Comparison of ENCODE assay signal across 8 mouse cellular contexts in the genomic region with DNA sequence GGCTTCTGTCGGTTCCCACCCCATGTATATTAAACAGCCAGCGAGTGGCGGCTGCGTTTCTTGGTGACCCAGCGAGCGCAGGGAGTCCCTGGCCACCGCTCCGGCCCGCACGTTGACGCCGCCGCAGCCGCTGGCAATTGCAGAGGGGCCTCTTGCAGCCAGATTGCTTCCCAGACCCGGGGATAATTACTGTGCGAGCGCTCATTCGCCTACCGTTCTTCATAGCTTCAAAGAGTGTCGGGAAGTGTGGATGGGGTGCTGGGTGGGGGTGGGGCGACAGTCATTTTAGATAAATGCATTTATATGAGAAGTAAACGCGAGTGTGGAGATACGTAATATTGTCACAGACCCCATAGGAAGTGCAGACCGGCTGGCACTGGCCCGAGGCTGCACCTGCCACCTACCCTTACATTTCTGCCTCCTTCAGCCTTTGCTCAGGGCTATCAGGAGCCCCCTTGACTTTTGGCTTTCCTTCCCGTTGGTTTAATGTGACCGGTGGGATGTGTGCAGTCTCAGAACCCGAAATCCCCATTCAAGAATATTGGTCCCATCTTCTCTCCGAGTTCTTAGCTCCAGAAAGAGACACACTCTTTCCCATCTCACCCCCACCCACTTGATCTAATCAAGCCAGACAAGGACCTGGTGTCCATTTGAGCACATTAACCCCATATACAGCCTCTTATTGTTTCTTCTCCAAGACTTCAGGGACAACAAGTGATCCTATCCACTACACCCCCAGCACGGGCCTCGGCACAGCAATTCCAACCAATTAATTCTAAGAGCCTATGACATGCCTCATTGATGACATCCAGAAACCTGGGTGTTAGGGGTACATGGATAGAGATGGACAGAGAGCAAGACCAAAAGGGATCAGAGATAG. TPM values are rescaled to one million over a fixed set of nuclear protein-coding genes. Genes with fewer than 3 reads are reported as not detected.
A peak's percentile ranks its signal among the peaks of the same experiment; 100 is the strongest.
DNase-seq lines count a peak whose midpoint lies in the region; ATAC-seq and TF ChIP-seq lines count a peak whose summit lies in the region.
"Had no signal": no experiment of that assay in that cellular context is flagged by ENCODE, and none has a peak within 500 bp of the region (broad histone marks: within the 10 kb centered on the region; RNA-seq: fewer than 3 reads in every experiment).

No protein-coding gene starts in this region.

- no peak overlapping the region for H3K27ac ChIP-seq in liver, embryonic 11.5 days (ENCODE audit: low read depth, low read length)
- H3K27ac ChIP-seq in forebrain, embryonic 15.5 days (replicated peaks), result no peak overlapping the region
- no peak overlapping the region for H3K27ac ChIP-seq in limb, embryonic 14.5 days (replicated peaks; ENCODE audit: low read depth, low read length)
- no peak overlapping the region for H3K27ac ChIP-seq in stomach, embryonic 14.5 days (ENCODE audit: low read length)

- TF ChIP-seq POLR2A in limb, embryonic 14.5 days (IDR thresholded peaks at IDR 0.05; ENCODE audit: borderline replicate concordance, extremely low read depth, insufficient read depth, insufficient read length), result no peak

- H3K4me3 ChIP-seq in liver, embryonic 11.5 days (ENCODE audit: low read depth, low read length), result no peak overlapping the region
- peak overlapping the region; percentile 29 for H3K4me3 ChIP-seq in forebrain, embryonic 15.5 days
- peak overlapping the region; percentile 25 for H3K4me3 ChIP-seq in limb, embryonic 14.5 days (replicated peaks; ENCODE audit: low read length)
- 0 out of 2 replicates have a peak overlapping the region, but pooled peaks have one; percentile 4 for H3K4me3 ChIP-seq in stomach, embryonic 14.5 days (ENCODE audit: low read depth, low read length)

- DNase-seq in liver, embryonic 11.5 days (ENCODE audit: low spot score), result peak; percentile 38
- DNase-seq in liver, result no peak
- no peak for DNase-seq in limb, embryonic 14.5 days (ENCODE audit: low spot score)
- no peak for DNase-seq in spleen, adult 12 weeks (ENCODE audit: low spot score)
- DNase-seq: right cerebral cortex, postnatal 14 days had no signal

- H3K4me1 ChIP-seq in liver, embryonic 11.5 days (replicated peaks; ENCODE audit: control insufficient read depth, insufficient read depth, low read length), result no peaks in the 10 kb centered on the region
- peaks cover 68% of the 10 kb centered on the region for H3K4me1 ChIP-seq in forebrain, embryonic 15.5 days
- H3K4me1 ChIP-seq in limb, embryonic 14.5 days (ENCODE audit: control insufficient read depth, insufficient read depth, low read length), result peaks cover 22% of the 10 kb centered on the region
- H3K4me1 ChIP-seq in stomach, embryonic 14.5 days (ENCODE audit: control insufficient read depth, insufficient read depth, low read length), result peaks cover 12% of the 10 kb centered on the region; the same call in 1 of the 2 replicates

- peak overlapping the region; percentile 17; the same call in 1 of the 2 replicates for H3K4me2 ChIP-seq in liver, embryonic 11.5 days
- peak overlapping the region; percentile 47 for H3K4me2 ChIP-seq in forebrain, embryonic 15.5 days (replicated peaks)
- H3K4me2 ChIP-seq in limb, embryonic 14.5 days (replicated peaks; ENCODE audit: low read depth, low read length, severe bottlenecking), result peak overlapping the region; percentile 42; the same call in 1 of the 2 replicates
- peak overlapping the region; percentile 30 for H3K4me2 ChIP-seq in stomach, embryonic 14.5 days (replicated peaks; ENCODE audit: low read depth, low read length)

- 4% methylated on average over 32 of the region's 32 CpGs for WGBS in liver, embryonic 11.5 days
- 1% methylated on average over 32 of the region's 32 CpGs for WGBS in forebrain, embryonic 15.5 days
- 2% methylated on average over 32 of the region's 32 CpGs for WGBS in limb, embryonic 14.5 days
- 3% methylated on average over 32 of the region's 32 CpGs for WGBS in stomach, embryonic 14.5 days

- no peak overlapping the region for H3K9ac ChIP-seq in liver, embryonic 11.5 days (ENCODE audit: low read depth, low read length)
- H3K9ac ChIP-seq in forebrain, embryonic 15.5 days (replicated peaks), result no peak overlapping the region
- H3K9ac ChIP-seq in limb, embryonic 14.5 days (ENCODE audit: low read depth, low read length, severe bottlenecking), result no peak overlapping the region
- H3K9ac ChIP-seq in stomach, embryonic 14.5 days (replicated peaks; ENCODE audit: low read depth, low read length), result no peak overlapping the region

- H3K27me3 ChIP-seq in liver, embryonic 11.5 days (replicated peaks; ENCODE audit: control insufficient read depth, insufficient read depth, low read length), result peaks cover 76% of the 10 kb centered on the region
- peaks cover 71% of the 10 kb centered on the region for H3K27me3 ChIP-seq in forebrain, embryonic 15.5 days
- H3K27me3 ChIP-seq in limb, embryonic 14.5 days (ENCODE audit: control insufficient read depth, insufficient read depth, low read length), result peaks cover 75% of the 10 kb centered on the region
- peaks cover 37% of the 10 kb centered on the region for H3K27me3 ChIP-seq in stomach, embryonic 14.5 days (ENCODE audit: control insufficient read depth, insufficient read depth, low read length)

- H3K9me3 ChIP-seq in liver, embryonic 11.5 days (ENCODE audit: control insufficient read depth, low read length), result no peaks in the 10 kb centered on the region
- no peaks in the 10 kb centered on the region for H3K9me3 ChIP-seq in forebrain, embryonic 15.5 days
- peaks cover 6% of the 10 kb centered on the region; the same call in 1 of the 2 replicates for H3K9me3 ChIP-seq in limb, embryonic 14.5 days (ENCODE audit: control insufficient read depth, low read length)
- H3K9me3 ChIP-seq in stomach, embryonic 14.5 days (ENCODE audit: control insufficient read depth, low read depth, low read length), result peaks cover 5% of the 10 kb centered on the region; the same call in 1 of the 2 replicates

- no peak for ATAC-seq in liver, embryonic 11.5 days (replicated peaks; ENCODE audit: low FRiP score)
- ATAC-seq in forebrain, embryonic 15.5 days (replicated peaks), result 0 out of 2 replicates have a peak, but pooled peaks have one; percentile 9
- ATAC-seq in limb, embryonic 14.5 days (ENCODE audit: low FRiP score, low read depth), result no peak
- no peak for ATAC-seq in stomach, embryonic 14.5 days (ENCODE audit: insufficient number of reproducible peaks, insufficient read depth, low FRiP score, low read depth)
- no peak for ATAC-seq in CD4-positive, CD25-positive, alpha-beta regulatory T cell, adult 4 months

- H3K36me3 ChIP-seq in liver, embryonic 11.5 days (ENCODE audit: control insufficient read depth, insufficient read depth, low read length), result no peaks in the 10 kb centered on the region
- H3K36me3 ChIP-seq in forebrain, embryonic 15.5 days, result no peaks in the 10 kb centered on the region
- H3K36me3 ChIP-seq in limb, embryonic 14.5 days (ENCODE audit: control insufficient read depth, insufficient read depth, low read length), result no peaks in the 10 kb centered on the region
- H3K36me3 ChIP-seq in stomach, embryonic 14.5 days (ENCODE audit: control insufficient read depth, insufficient read depth, low read length), result no peaks in the 10 kb centered on the region

RNA-seq across cellular contexts. Expression of a gene that starts 3.0 kb away (rescaled TPM):
- polyA plus RNA-seq in liver, embryonic 11.5 days (2014; fragmentation: Nextera tagmentation; extraction: Ambion mirVana), result 0.55 and 0.95 TPM in 2 replicates
- polyA plus RNA-seq in forebrain, embryonic 15.5 days (2015; fragmentation: Nextera tagmentation; extraction: Ambion mirVana), result 8.6 and 9.9 TPM in 2 replicates
- 1.1 and 1.3 TPM in 2 replicates for polyA plus RNA-seq in limb, embryonic 14.5 days (2012; rRNA removed)
- polyA plus RNA-seq in limb, embryonic 14.5 days (2014; fragmentation: Nextera tagmentation; extraction: Ambion mirVana), result 1.5 and 1.6 TPM in 2 replicates
- polyA plus RNA-seq in stomach, embryonic 14.5 days (2014; fragmentation: Nextera tagmentation; extraction: Ambion mirVana), result 12.5 and 13.4 TPM in 2 replicates
- polyA plus RNA-seq in CD4-positive, CD25-positive, alpha-beta regulatory T cell, adult 4 months (2017; shearing (Covaris generic)), result not detected
